Mouse (Mus musculus) embryonic facial prominence, embryonic 14.5 days (tissue): ENCODE data around the gene Mical1. TPM values are rescaled to one million over a fixed set of nuclear protein-coding genes. Genes with fewer than 3 reads are reported as not detected.
A peak's percentile ranks its signal among the peaks of the same experiment; 100 is the strongest.

Experiments used
- ATAC-seq: fragments of 200-750 bp; cut with Nextera tagmentation; 2 replicates; pipeline ENCODE4 v1.8.0; 2017; ENCODE audit warnings: low read depth, moderate number of reproducible peaks, moderate TSS enrichment
- DNase-seq: peaks from one replicate; pipeline ENCODE4 v3.0.0-alpha.2; 2015; ENCODE audit warnings: low spot score
- H3K27ac ChIP-seq: fragments of 300-500 bp; sonication (generic); replicated peaks from 2 replicates; pipeline ENCODE4 v1.5.1; 2014; ENCODE audit warnings: low read depth, mild to moderate bottlenecking, low read length, moderate library complexity
- H3K27me3 ChIP-seq: fragments of 300-500 bp; sonication (generic); replicated peaks from 2 replicates; pipeline ENCODE4 v1.6.1; 2014; ENCODE audit warnings: low read length; ENCODE audit not compliant: control insufficient read depth, insufficient read depth
- H3K36me3 ChIP-seq: fragments of 300-500 bp; sonication (generic); 2 replicates; pipeline ENCODE4 v1.6.1; 2014; ENCODE audit warnings: low read length, mixed read lengths; ENCODE audit not compliant: control insufficient read depth, insufficient read depth
- H3K4me1 ChIP-seq: fragments of 300-500 bp; sonication (generic); 2 replicates; pipeline ENCODE4 v1.6.1; 2014; ENCODE audit warnings: antibody characterized with exemption, low read length; ENCODE audit not compliant: control insufficient read depth, insufficient read depth
- H3K4me2 ChIP-seq: fragments of 300-500 bp; sonication (generic); 2 replicates; pipeline ENCODE4 v1.6.1; 2014; ENCODE audit warnings: low read depth, mild to moderate bottlenecking, low read length, moderate library complexity, mixed read lengths
- H3K4me3 ChIP-seq: fragments of 300-500 bp; sonication (generic); 2 replicates; pipeline ENCODE4 v1.5.1; 2014; ENCODE audit warnings: low read depth, mild to moderate bottlenecking, low read length
- H3K9ac ChIP-seq: fragments of 300-500 bp; sonication (generic); 2 replicates; pipeline ENCODE4 v1.6.1; 2014; ENCODE audit warnings: low read depth, mild to moderate bottlenecking, low read length, moderate library complexity, mixed read lengths
- H3K9me3 ChIP-seq: fragments of 300-500 bp; sonication (generic); 2 replicates; pipeline ENCODE4 v1.6.1; 2016; ENCODE audit warnings: low read length; ENCODE audit not compliant: control insufficient read depth
- WGBS: fragments of 180-500 bp; shearing (Covaris S2); extraction: QIAGEN DNeasy Blood & Tissue Kit; methylation state at CpG from one replicate; pipeline ENCODE4 v1.1.7; 2014; 5-methylcytosine and 5-hydroxymethylcytosine counted together
- polyA plus RNA-seq: library from polyadenylated mRNA; unstranded; fragments of >200 nt; fragmentation: Nextera tagmentation; extraction: Ambion mirVana; gene quantifications from 2 replicates; pipeline ENCODE4 v1.2.1, GENCODE M21; 2014

Gene Mical1
- polyA plus RNA-seq, 1 experiment from 2014 or later = 26.4 TPM

- Histone ChIP-seq H3K9me3 (no peaks in the 10 kb centered on the region), H3K4me3 (peak overlapping the region; percentile 98), H3K36me3 (peaks cover 16% of the 10 kb centered on the region), H3K4me1 (peaks cover 22% of the 10 kb centered on the region), H3K27me3 (no peaks in the 10 kb centered on the region), H3K9ac (peak overlapping the region; percentile 94), H3K27ac (peak overlapping the region; percentile 98; the same call in 1 of the 2 replicates), H3K4me2 (peak overlapping the region; percentile 75)
- WGBS = 2% methylated on average over 5 of the region's 5 CpGs
- no peak for DNase-seq
- no peak for ATAC-seq
These were observed 44.2 kb downstream of the Mical1 start for GRCm38 (mm10) chr10:41520410-41520673.

GRCm38 (mm10) chr10:41523386-41523785, 47.3 kb downstream of the Mical1 start:
- Histone ChIP-seq H3K27me3 (no peaks in the 10 kb centered on the region), H3K27ac (no peak overlapping the region), H3K36me3 (peaks cover 36% of the 10 kb centered on the region), H3K4me3 (no peak overlapping the region), H3K9me3 (no peaks in the 10 kb centered on the region), H3K4me2 (peak overlapping the region; percentile 75; the same call in 1 of the 2 replicates), H3K9ac (no peak overlapping the region), H3K4me1 (peaks cover 22% of the 10 kb centered on the region)
- ATAC-seq = no peak
- DNase-seq = no peak
- 73% methylated on average over 3 of the region's 3 CpGs for WGBS

GRCm38 (mm10) chr10:41525696-41526095, 49.6 kb downstream of the Mical1 start:
- DNase-seq = peak; percentile 22
- Histone ChIP-seq H3K4me1 (peaks cover 22% of the 10 kb centered on the region), H3K27ac (no peak overlapping the region), H3K36me3 (peaks cover 57% of the 10 kb centered on the region), H3K4me2 (no peak overlapping the region), H3K4me3 (no peak overlapping the region), H3K9me3 (no peaks in the 10 kb centered on the region), H3K27me3 (no peaks in the 10 kb centered on the region), H3K9ac (no peak overlapping the region)
- WGBS = 74% methylated on average over 1 of the region's 1 CpGs
- no peak for ATAC-seq

GRCm38 (mm10) chr10:41529972-41530371, 53.9 kb downstream of the Mical1 start:
- H3K4me1 ChIP-seq = no peaks in the 10 kb centered on the region
- no peak overlapping the region for H3K27ac ChIP-seq
- no peak overlapping the region for H3K4me3 ChIP-seq
- no peak for ATAC-seq
- no peaks in the 10 kb centered on the region for H3K27me3 ChIP-seq
- DNase-seq = no peak
- peaks cover 81% of the 10 kb centered on the region for H3K36me3 ChIP-seq
- no peaks in the 10 kb centered on the region for H3K9me3 ChIP-seq
- WGBS = 90% methylated on average over 5 of the region's 5 CpGs
- no peak overlapping the region for H3K4me2 ChIP-seq
- no peak overlapping the region for H3K9ac ChIP-seq

GRCm38 (mm10) chr10:41535991-41536390, 59.9 kb downstream of the Mical1 start:
- WGBS = 91% methylated on average over 2 of the region's 2 CpGs
- no peak overlapping the region for H3K9ac ChIP-seq
- no peaks in the 10 kb centered on the region for H3K27me3 ChIP-seq
- no peaks in the 10 kb centered on the region for H3K4me1 ChIP-seq
- ATAC-seq (no peak), DNase-seq (no peak)
- H3K4me2 ChIP-seq = no peak overlapping the region
- H3K36me3 ChIP-seq = peaks cover 57% of the 10 kb centered on the region
- H3K27ac ChIP-seq = no peak overlapping the region
- no peaks in the 10 kb centered on the region for H3K9me3 ChIP-seq
- H3K4me3 ChIP-seq = no peak overlapping the region

Other genes starting within 250 kb of the Mical1 start
- 16.8 and 18.4 TPM in 2 replicates for gene Fig4, start 173.1 kb upstream of the Mical1 start, polyA plus RNA-seq
- gene Ak9, start 172.3 kb upstream of the Mical1 start, polyA plus RNA-seq = 0.13 and 0.21 TPM in 2 replicates
- gene Zbtb24, start 25.9 kb upstream of the Mical1 start, polyA plus RNA-seq = 15.4 and 16.6 TPM in 2 replicates
- gene Smpd2, start 14.1 kb downstream of the Mical1 start, polyA plus RNA-seq = 36.0 and 43.9 TPM in 2 replicates
- 1.6 and 2.0 TPM in 2 replicates for gene Ppil6, start 14.1 kb downstream of the Mical1 start, polyA plus RNA-seq
- gene Cd164, start 43.1 kb downstream of the Mical1 start, polyA plus RNA-seq = 230 and 234 TPM in 2 replicates
- 1.6 and 2.4 TPM in 2 replicates for gene Ccdc162, start 240.3 kb downstream of the Mical1 start, polyA plus RNA-seq